Mouse (Mus musculus): Measurements from ENCODE around the gene Rexo4. TPM values are rescaled to one million over a fixed set of nuclear protein-coding genes. Genes with fewer than 3 reads are reported as not detected.
A peak's percentile ranks its signal among the peaks of the same experiment; 100 is the strongest.

Rexo4 gene
- polyA plus RNA-seq, 1 experiment from 2014 or later, result 46.9 TPM

- peak overlapping the region; percentile 80 for H3K4me3 ChIP-seq
- WGBS, result 16% methylated on average over 14 of the region's 14 CpGs
- no peak for DNase-seq (ENCODE audit: low spot score)
Measured at GRCm38 (mm10) chr2:26964724-26965370, 661 bp upstream of the Rexo4 start.

DNA sequence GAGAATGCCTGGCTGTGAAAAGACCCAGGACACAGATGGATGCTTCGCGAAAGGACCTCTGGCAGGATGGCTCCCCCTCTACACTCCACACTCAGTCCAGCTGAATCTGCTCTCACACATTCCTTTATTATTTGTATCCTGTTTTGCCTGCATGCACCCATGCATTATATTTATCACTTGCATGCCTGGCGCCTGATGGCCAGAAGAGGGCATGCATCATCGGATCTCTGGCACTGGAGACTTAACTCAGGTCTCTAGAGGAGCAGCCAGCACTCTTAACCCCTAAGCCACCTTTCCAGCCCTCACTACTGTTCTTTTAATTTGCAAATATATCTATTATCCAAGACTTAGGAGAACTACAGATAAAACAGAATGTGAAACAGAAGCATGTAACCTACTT lies 3.4 kb downstream of the Rexo4 start:
- H3K27ac ChIP-seq, result no peak overlapping the region
- DNase-seq (ENCODE audit: low spot score), result no peak
- H3K4me1 ChIP-seq, result peaks cover 19% of the 10 kb centered on the region
- H3K4me3 ChIP-seq, result no peak overlapping the region
- 78% methylated on average over 4 of the region's 4 CpGs for WGBS
- no peaks in the 10 kb centered on the region for H3K27me3 ChIP-seq (ENCODE audit: insufficient read depth, poor library complexity, severe bottlenecking)
- no peaks in the 10 kb centered on the region for H3K9me3 ChIP-seq
- H3K36me3 ChIP-seq, result peaks cover 61% of the 10 kb centered on the region

More at GRCm38 (mm10) chr2:26964724-26965370, 661 bp upstream of the Rexo4 start:
- Histone ChIP-seq H3K4me1 (peaks cover 19% of the 10 kb centered on the region), H3K9me3 (no peaks in the 10 kb centered on the region), H3K27me3 (ENCODE audit: insufficient read depth, poor library complexity, severe bottlenecking) (no peaks in the 10 kb centered on the region; the same call in 1 of the 2 replicates), H3K36me3 (peaks cover 24% of the 10 kb centered on the region), H3K27ac (peak overlapping the region; percentile 98)

GRCm38 (mm10) chr2:26957488-26957859 lies 6.7 kb downstream of the Rexo4 start:
- DNase-seq (ENCODE audit: low spot score), result no peak
- WGBS, result 99% methylated on average over 2 of the region's 2 CpGs
- Histone ChIP-seq H3K4me3 (no peak overlapping the region), H3K27me3 (ENCODE audit: insufficient read depth, poor library complexity, severe bottlenecking) (no peaks in the 10 kb centered on the region), H3K27ac (no peak overlapping the region), H3K36me3 (peaks cover 93% of the 10 kb centered on the region), H3K4me1 (no peaks in the 10 kb centered on the region), H3K9me3 (no peaks in the 10 kb centered on the region)

GRCm38 (mm10) chr2:26956811-26957487 lies 7.2 kb downstream of the Rexo4 start:
- Histone ChIP-seq H3K9me3 (no peaks in the 10 kb centered on the region), H3K27me3 (ENCODE audit: insufficient read depth, poor library complexity, severe bottlenecking) (no peaks in the 10 kb centered on the region), H3K27ac (no peak overlapping the region), H3K4me1 (no peaks in the 10 kb centered on the region), H3K36me3 (peaks cover 93% of the 10 kb centered on the region), H3K4me3 (no peak overlapping the region)
- WGBS, result 91% methylated on average over 12 of the region's 12 CpGs
- no peak for DNase-seq (ENCODE audit: low spot score)

- Histone ChIP-seq H3K36me3 (peaks cover 93% of the 10 kb centered on the region), H3K4me1 (no peaks in the 10 kb centered on the region), H3K4me3 (no peak overlapping the region), H3K27me3 (ENCODE audit: insufficient read depth, poor library complexity, severe bottlenecking) (no peaks in the 10 kb centered on the region), H3K27ac (no peak overlapping the region), H3K9me3 (no peaks in the 10 kb centered on the region)
- 92% methylated on average over 2 of the region's 2 CpGs for WGBS
- no peak for DNase-seq (ENCODE audit: low spot score)
Measured at GRCm38 (mm10) chr2:26954735-26955395, 9.3 kb downstream of the Rexo4 start.

DNA sequence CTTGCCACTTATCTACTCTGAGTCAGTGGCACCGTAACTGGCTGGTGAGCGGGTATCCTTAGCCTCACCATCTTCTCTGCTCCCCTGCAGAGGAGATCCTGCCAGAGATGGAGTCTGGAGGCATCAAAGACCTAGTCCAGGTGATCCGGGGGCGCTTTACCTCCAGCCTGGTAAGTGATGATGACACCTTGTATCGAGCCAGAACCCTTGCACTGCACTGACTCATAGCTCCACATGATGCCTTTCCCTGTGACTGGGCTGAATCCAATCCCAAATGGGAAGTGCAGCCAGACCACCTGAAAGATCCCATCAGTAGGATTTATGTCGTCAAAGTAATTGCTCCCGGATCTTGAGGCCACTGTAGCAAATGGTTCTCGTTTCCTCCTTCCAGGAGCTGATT lies 11.3 kb downstream of the Rexo4 start:
- H3K4me1 ChIP-seq, result no peaks in the 10 kb centered on the region
- H3K27ac ChIP-seq, result no peak overlapping the region
- H3K4me3 ChIP-seq, result no peak overlapping the region
- no peaks in the 10 kb centered on the region for H3K27me3 ChIP-seq (ENCODE audit: insufficient read depth, poor library complexity, severe bottlenecking)
- peaks cover 91% of the 10 kb centered on the region for H3K36me3 ChIP-seq
- DNase-seq (ENCODE audit: low spot score), result no peak
- WGBS, result 88% methylated on average over 8 of the region's 8 CpGs
- H3K9me3 ChIP-seq, result no peaks in the 10 kb centered on the region

GRCm38 (mm10) chr2:26952193-26952592 lies 12.0 kb downstream of the Rexo4 start:
- Histone ChIP-seq H3K4me3 (no peak overlapping the region), H3K4me1 (no peaks in the 10 kb centered on the region), H3K9me3 (no peaks in the 10 kb centered on the region), H3K27me3 (ENCODE audit: insufficient read depth, poor library complexity, severe bottlenecking) (no peaks in the 10 kb centered on the region), H3K36me3 (peaks cover 87% of the 10 kb centered on the region), H3K27ac (no peak overlapping the region)
- no peak for DNase-seq (ENCODE audit: low spot score)
- 87% methylated on average over 4 of the region's 4 CpGs for WGBS

GRCm38 (mm10) chr2:26951346-26951905 lies 12.8 kb downstream of the Rexo4 start:
- Histone ChIP-seq H3K4me3 (no peak overlapping the region), H3K9me3 (no peaks in the 10 kb centered on the region), H3K27me3 (ENCODE audit: insufficient read depth, poor library complexity, severe bottlenecking) (no peaks in the 10 kb centered on the region), H3K27ac (no peak overlapping the region), H3K36me3 (peaks cover 79% of the 10 kb centered on the region), H3K4me1 (no peaks in the 10 kb centered on the region)
- no peak for DNase-seq (ENCODE audit: low spot score)
- 88% methylated on average over 8 of the region's 8 CpGs for WGBS

DNA sequence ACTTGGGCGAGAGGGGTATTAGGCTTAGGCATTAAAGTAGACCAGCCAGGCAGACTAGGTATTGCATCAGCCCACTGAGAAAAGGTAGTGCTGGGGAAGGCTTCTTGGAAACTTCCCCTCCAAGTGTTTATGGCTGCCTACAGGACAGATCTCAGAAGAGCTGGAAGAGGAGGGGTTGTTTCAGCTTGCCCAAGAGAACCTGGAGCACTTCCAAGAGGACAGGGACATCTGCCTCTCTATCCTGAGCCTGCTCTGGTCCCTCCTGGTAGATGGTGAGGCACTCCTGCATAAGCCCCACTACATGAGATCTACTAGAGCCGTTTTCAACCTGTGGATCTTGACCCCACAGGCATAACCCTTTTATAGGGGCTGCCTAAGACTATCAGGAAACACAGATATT lies 13.8 kb downstream of the Rexo4 start:
- H3K4me3 ChIP-seq, result no peak overlapping the region
- no peaks in the 10 kb centered on the region for H3K4me1 ChIP-seq
- no peak for DNase-seq (ENCODE audit: low spot score)
- peaks cover 69% of the 10 kb centered on the region for H3K36me3 ChIP-seq
- WGBS, result 89% methylated on average over 2 of the region's 2 CpGs
- H3K27me3 ChIP-seq (ENCODE audit: insufficient read depth, poor library complexity, severe bottlenecking), result no peaks in the 10 kb centered on the region
- H3K9me3 ChIP-seq, result no peaks in the 10 kb centered on the region
- no peak overlapping the region for H3K27ac ChIP-seq

DNA sequence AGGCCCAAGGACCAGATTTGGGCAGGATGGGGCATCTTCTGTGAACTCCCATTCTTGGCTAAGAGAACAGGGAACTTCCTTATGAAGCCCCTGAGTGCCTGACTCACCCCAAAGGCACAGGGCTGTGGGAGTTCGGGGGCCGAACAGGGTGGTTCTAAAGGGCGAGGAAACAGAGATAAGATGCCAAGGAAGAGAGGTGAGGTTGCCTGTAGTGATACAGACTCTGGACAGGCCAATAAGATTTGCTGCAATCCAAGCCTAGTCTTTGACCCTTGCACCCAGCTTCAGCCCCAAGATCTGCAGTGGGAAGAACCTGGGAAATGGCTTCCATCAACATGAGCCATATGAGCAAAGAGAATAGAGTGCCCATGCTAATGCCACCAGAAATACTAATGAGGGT lies 20.9 kb downstream of the Rexo4 start:
- 81% methylated on average over 3 of the region's 3 CpGs for WGBS
- no peak for DNase-seq (ENCODE audit: low spot score)
- Histone ChIP-seq H3K4me3 (no peak overlapping the region), H3K27me3 (ENCODE audit: insufficient read depth, poor library complexity, severe bottlenecking) (no peaks in the 10 kb centered on the region), H3K36me3 (peaks cover 6% of the 10 kb centered on the region; the same call in 1 of the 2 replicates), H3K27ac (no peak overlapping the region), H3K9me3 (no peaks in the 10 kb centered on the region), H3K4me1 (no peaks in the 10 kb centered on the region)

- H3K9me3 ChIP-seq, result no peaks in the 10 kb centered on the region
Measured at GRCm38 (mm10) chr2:26941539-26941938, 22.6 kb downstream of the Rexo4 start.

GRCm38 (mm10) chr2:26936425-26936824 lies 27.8 kb downstream of the Rexo4 start:
- 0 out of 2 replicates have a peak, but pooled peaks cover 4% of the 10 kb centered on the region for H3K36me3 ChIP-seq
- no peak for DNase-seq (ENCODE audit: low spot score)
- 41% methylated on average over 1 of the region's 1 CpGs for WGBS
- no peak overlapping the region for H3K4me3 ChIP-seq
- no peaks in the 10 kb centered on the region for H3K9me3 ChIP-seq
- peaks cover 12% of the 10 kb centered on the region; the same call in 1 of the 2 replicates for H3K4me1 ChIP-seq
- H3K27me3 ChIP-seq (ENCODE audit: insufficient read depth, poor library complexity, severe bottlenecking), result no peaks in the 10 kb centered on the region
- no peak overlapping the region for H3K27ac ChIP-seq

More at GRCm38 (mm10) chr2:26941539-26941938, 22.6 kb downstream of the Rexo4 start:
- no peak overlapping the region for H3K4me3 ChIP-seq
- H3K4me1 ChIP-seq, result no peaks in the 10 kb centered on the region
- no peak overlapping the region for H3K27ac ChIP-seq
- H3K36me3 ChIP-seq, result no peaks in the 10 kb centered on the region
- 39% methylated on average over 5 of the region's 5 CpGs for WGBS
- no peak for DNase-seq (ENCODE audit: low spot score)
- H3K27me3 ChIP-seq (ENCODE audit: insufficient read depth, poor library complexity, severe bottlenecking), result no peaks in the 10 kb centered on the region

DNA sequence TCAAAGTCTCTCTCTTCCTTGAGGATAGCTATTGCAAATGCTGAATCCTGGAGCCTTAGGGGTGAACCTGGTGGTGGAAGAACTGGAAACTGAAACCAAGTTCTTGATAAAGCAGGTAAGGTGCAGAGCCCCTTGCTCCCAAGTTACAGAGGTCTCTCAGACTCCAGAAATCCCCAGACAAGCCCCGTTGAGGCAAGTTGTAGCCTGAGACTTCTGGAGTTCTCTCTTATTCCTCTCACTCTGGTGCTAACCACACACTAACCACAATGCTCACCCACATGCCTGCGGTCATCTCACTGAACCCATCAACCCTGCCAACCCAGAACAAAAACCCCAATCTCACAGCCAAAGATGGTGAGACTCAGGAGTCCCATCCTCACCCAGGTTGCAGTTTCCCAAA lies 28.9 kb downstream of the Rexo4 start:
- H3K9me3 ChIP-seq, result no peaks in the 10 kb centered on the region
- no peak overlapping the region for H3K27ac ChIP-seq
- H3K4me3 ChIP-seq, result no peak overlapping the region
- 92% methylated on average over 2 of the region's 2 CpGs for WGBS
- H3K4me1 ChIP-seq, result peaks cover 24% of the 10 kb centered on the region
- no peak for DNase-seq (ENCODE audit: low spot score)
- H3K36me3 ChIP-seq, result peaks cover 15% of the 10 kb centered on the region
- H3K27me3 ChIP-seq (ENCODE audit: insufficient read depth, poor library complexity, severe bottlenecking), result no peaks in the 10 kb centered on the region

Measured in heart, embryonic 10.5 days (tissue).